Mouse (Mus musculus) ovary, postnatal 10 days (tissue): ENCODE measurements around the gene Tff2.

Experiments used
- DNase-seq: peaks from one replicate; pipeline ENCODE4 v3.0.0; 2022; ENCODE audit warnings: low spot score

The Tff2 gene

GRCm38 (mm10) chr17:31144040-31145037, at the start of gene Tff2:
Tff2 (minus strand) TSS chr17:31144282.
- no peak for DNase-seq

- DNase-seq: no peak
These were observed 49.3 kb upstream of the Tff2 start for GRCm38 (mm10) chr17:31193360-31193759.

GRCm38 (mm10) chr17:31192663-31193062, 48.6 kb upstream of the Tff2 start:
- DNase-seq: no peak

- no peak for DNase-seq
These were observed 47.7 kb upstream of the Tff2 start for GRCm38 (mm10) chr17:31191825-31192224.

- DNase-seq: peak; percentile 29
These were observed 43.3 kb upstream of the Tff2 start for GRCm38 (mm10) chr17:31187370-31187769.

GRCm38 (mm10) chr17:31184269-31184990, 40.3 kb upstream of the Tff2 start:
- DNase-seq: no peak

- DNase-seq: no peak
These were observed 39.3 kb upstream of the Tff2 start for GRCm38 (mm10) chr17:31183180-31183974.

- DNase-seq: no peak
These were observed 37.4 kb upstream of the Tff2 start for GRCm38 (mm10) chr17:31181490-31181889.

GRCm38 (mm10) chr17:31176321-31176720, 32.2 kb upstream of the Tff2 start:
- DNase-seq: no peak

- DNase-seq: no peak
These were observed 25.7 kb upstream of the Tff2 start for GRCm38 (mm10) chr17:31169796-31170195.

GRCm38 (mm10) chr17:31165127-31165526, 21.0 kb upstream of the Tff2 start, which contains the start of gene Tff1:
Tff1 (minus strand) TSS chr17:31165277.
- no peak for DNase-seq

GRCm38 (mm10) chr17:31163821-31164220, 19.7 kb upstream of the Tff2 start:
- no peak for DNase-seq

- no peak for DNase-seq
These were observed 18.5 kb upstream of the Tff2 start for GRCm38 (mm10) chr17:31162607-31163006.

GRCm38 (mm10) chr17:31160291-31160690, 16.2 kb upstream of the Tff2 start:
- DNase-seq: no peak

- DNase-seq: no peak
These were observed 13.8 kb upstream of the Tff2 start for GRCm38 (mm10) chr17:31157921-31158320.

GRCm38 (mm10) chr17:31153785-31154184, 9.7 kb upstream of the Tff2 start:
- no peak for DNase-seq

- no peak for DNase-seq
These were observed 9.0 kb upstream of the Tff2 start for GRCm38 (mm10) chr17:31152966-31153499.

- no peak for DNase-seq
These were observed 8.4 kb upstream of the Tff2 start for GRCm38 (mm10) chr17:31152512-31152911.

- no peak for DNase-seq
These were observed 1.9 kb upstream of the Tff2 start for GRCm38 (mm10) chr17:31145998-31146397.

- DNase-seq: no peak
These were observed 2.0 kb downstream of the Tff2 start for GRCm38 (mm10) chr17:31142116-31142515.

- DNase-seq: no peak
These were observed 5.7 kb downstream of the Tff2 start for GRCm38 (mm10) chr17:31138398-31138797.

- DNase-seq: no peak
These were observed 7.3 kb downstream of the Tff2 start for GRCm38 (mm10) chr17:31136821-31137220.
